Mouse (Mus musculus): Measurements from ENCODE around the gene Dnttip1. TPM values are rescaled to one million over a fixed set of nuclear protein-coding genes. Genes with fewer than 3 reads are reported as not detected.

Gene Dnttip1
- total RNA-seq, 2 experiments from 2014 or later: 35.8 to 38.5 TPM

GRCm38 (mm10) chr2:164748991-164749390 is 3.2 kb downstream of the Dnttip1 start:
- intact Hi-C loops (cut with DNase I): no loop called here
- DNase-seq: no peak

GRCm38 (mm10) chr2:164752454-164752853 is 6.7 kb downstream of the Dnttip1 start:
- DNase-seq: no peak
- intact Hi-C loops (cut with DNase I): no loop called here

GRCm38 (mm10) chr2:164754105-164754504 is 8.3 kb downstream of the Dnttip1 start:
- intact Hi-C loops (cut with DNase I): no loop called here
- DNase-seq: no peak

- intact Hi-C loops (cut with DNase I): no loop called here
- DNase-seq: peak; percentile 53 to 63
These were observed 9.0 kb downstream of the Dnttip1 start for GRCm38 (mm10) chr2:164754800-164755199.

- no peak for DNase-seq
- intact Hi-C loops (cut with DNase I): no loop called here
These were observed 12.1 kb downstream of the Dnttip1 start for GRCm38 (mm10) chr2:164757841-164758240.

GRCm38 (mm10) chr2:164758692-164759091 is 12.9 kb downstream of the Dnttip1 start:
- DNase-seq: no peak
- intact Hi-C loops (cut with DNase I): no loop called here

- no peak for DNase-seq
- intact Hi-C loops (cut with DNase I): no loop called here
These were observed 14.5 kb downstream of the Dnttip1 start for GRCm38 (mm10) chr2:164760059-164760833.

GRCm38 (mm10) chr2:164761502-164761901 is 15.7 kb downstream of the Dnttip1 start:
- no peak for DNase-seq
- intact Hi-C loops (cut with DNase I): no loop called here

- intact Hi-C loops (cut with DNase I): no loop called here
- DNase-seq: no peak
These were observed 16.2 kb downstream of the Dnttip1 start for GRCm38 (mm10) chr2:164761971-164762370.

GRCm38 (mm10) chr2:164762593-164762992 is 16.8 kb downstream of the Dnttip1 start:
- no peak for DNase-seq
- intact Hi-C loops (cut with DNase I): no loop called here

GRCm38 (mm10) chr2:164765841-164766240 is 20.1 kb downstream of the Dnttip1 start:
- DNase-seq: no peak
- intact Hi-C loops (cut with DNase I): loop anchor here (2.0 kb wide), 1 partner anchor 19 kb away; no protein-coding TSS in a partner anchor

- intact Hi-C loops (cut with DNase I): loop anchor here (2.0 kb wide), 1 partner anchor 21 kb away; no protein-coding TSS in a partner anchor
- no peak for DNase-seq
These were observed 22.2 kb downstream of the Dnttip1 start for GRCm38 (mm10) chr2:164767812-164768540.

- peak; percentile 99 to 100 for DNase-seq
- intact Hi-C loops (cut with DNase I): no loop called here
These were observed 23.7 kb downstream of the Dnttip1 start, which contains the start of gene Ube2c for GRCm38 (mm10) chr2:164769258-164770037. Ube2c (plus strand) TSS chr2:164769898.

- no peak for DNase-seq
- intact Hi-C loops (cut with DNase I): no loop called here
These were observed 24.5 kb downstream of the Dnttip1 start for GRCm38 (mm10) chr2:164770279-164770678.

- intact Hi-C loops (cut with DNase I): no loop called here
These were observed 25.3 kb downstream of the Dnttip1 start for GRCm38 (mm10) chr2:164771123-164771522.

GRCm38 (mm10) chr2:164773229-164773988 is 27.6 kb downstream of the Dnttip1 start:
- intact Hi-C loops (cut with DNase I): no loop called here
- no peak for DNase-seq

More at GRCm38 (mm10) chr2:164771123-164771522, 25.3 kb downstream of the Dnttip1 start:
- DNase-seq: no peak

- intact Hi-C loops (cut with DNase I): no loop called here
- no peak for DNase-seq
These were observed 28.2 kb downstream of the Dnttip1 start for GRCm38 (mm10) chr2:164773989-164774364.

- DNase-seq: no peak
- intact Hi-C loops (cut with DNase I): no loop called here
These were observed 30.3 kb downstream of the Dnttip1 start for GRCm38 (mm10) chr2:164776130-164776529.

GRCm38 (mm10) chr2:164776801-164777200 is 31.0 kb downstream of the Dnttip1 start:
- no peak for DNase-seq
- intact Hi-C loops (cut with DNase I): no loop called here

Data from heart, postnatal 10 days (tissue).